Mouse (Mus musculus) kidney, postnatal 0 days (tissue): Measurements from ENCODE around the gene Sv2a. TPM values are rescaled to one million over a fixed set of nuclear protein-coding genes. Genes with fewer than 3 reads are reported as not detected.
A peak's percentile ranks its signal among the peaks of the same experiment; 100 is the strongest.
"Not testable (repeated sequence)": the region's sequence is repeated elsewhere in the genome, so short reads cannot be mapped to it uniquely, and the experiment has no call there.

Experiments used
- ATAC-seq: fragments of 200-750 bp; cut with Nextera tagmentation; replicated peaks from 2 replicates; pipeline ENCODE4 v1.8.0; 2017; ENCODE audit warnings: low read depth, moderate number of reproducible peaks, moderate TSS enrichment, moderate library complexity; ENCODE audit not compliant: low FRiP score
- DNase-seq: peaks from one replicate; pipeline ENCODE4 v3.0.0-alpha.2; 2016; ENCODE audit warnings: low spot score
- H3K27ac ChIP-seq: fragments of 300-500 bp; sonication (generic); 2 replicates; pipeline ENCODE4 v1.5.1; 2014; ENCODE audit warnings: mild to moderate bottlenecking
- H3K27me3 ChIP-seq: fragments of 300-500 bp; sonication (generic); 2 replicates; pipeline ENCODE4 v1.6.1; 2014; ENCODE audit warnings: low read length, mixed read lengths; ENCODE audit not compliant: insufficient read depth
- H3K36me3 ChIP-seq: fragments of 300-500 bp; sonication (generic); 2 replicates; pipeline ENCODE4 v1.6.1; 2014; ENCODE audit warnings: low read length, mixed read lengths; ENCODE audit not compliant: insufficient read depth
- H3K4me1 ChIP-seq: fragments of 300-500 bp; sonication (generic); replicated peaks from 2 replicates; pipeline ENCODE4 v1.6.1; 2014; ENCODE audit warnings: antibody characterized with exemption, low read length, mixed read lengths; ENCODE audit not compliant: insufficient read depth
- H3K4me2 ChIP-seq: fragments of 300-500 bp; sonication (generic); 2 replicates; pipeline ENCODE4 v1.6.1; 2014; ENCODE audit warnings: mild to moderate bottlenecking, low read length, moderate library complexity, mixed read lengths
- H3K4me3 ChIP-seq: fragments of 300-500 bp; sonication (generic); replicated peaks from 2 replicates; pipeline ENCODE4 v1.5.1; 2014; ENCODE audit warnings: low read depth, low read length
- H3K9ac ChIP-seq: fragments of 300-500 bp; sonication (generic); 2 replicates; pipeline ENCODE4 v1.6.1; 2014; ENCODE audit warnings: low read depth, low read length
- H3K9me3 ChIP-seq: fragments of 300-500 bp; sonication (generic); replicated peaks from 2 replicates; pipeline ENCODE4 v1.6.1; 2016; ENCODE audit warnings: low read length, inconsistent platforms, mixed read lengths
- CTCF ChIP-seq: IDR thresholded peaks from 2 replicates; pipeline ENCODE4 v1.5.1; 2016; ENCODE audit warnings: antibody characterized with exemption, low read depth, mild to moderate bottlenecking, moderate library complexity
- WGBS: fragments of 180-500 bp; shearing (Covaris S2); extraction: QIAGEN DNeasy Blood & Tissue Kit; methylation state at CpG from one replicate; pipeline ENCODE4 v1.1.7; 2014; 5-methylcytosine and 5-hydroxymethylcytosine counted together
- polyA plus RNA-seq: library from polyadenylated mRNA; unstranded; fragments of >200 nt; fragmentation: Nextera tagmentation; extraction: Ambion mirVana; gene quantifications from 2 replicates; pipeline ENCODE4 v1.2.1, GENCODE M21; 2015

Gene Sv2a
- polyA plus RNA-seq, 1 experiment from 2014 or later = 12.2 TPM

DNA sequence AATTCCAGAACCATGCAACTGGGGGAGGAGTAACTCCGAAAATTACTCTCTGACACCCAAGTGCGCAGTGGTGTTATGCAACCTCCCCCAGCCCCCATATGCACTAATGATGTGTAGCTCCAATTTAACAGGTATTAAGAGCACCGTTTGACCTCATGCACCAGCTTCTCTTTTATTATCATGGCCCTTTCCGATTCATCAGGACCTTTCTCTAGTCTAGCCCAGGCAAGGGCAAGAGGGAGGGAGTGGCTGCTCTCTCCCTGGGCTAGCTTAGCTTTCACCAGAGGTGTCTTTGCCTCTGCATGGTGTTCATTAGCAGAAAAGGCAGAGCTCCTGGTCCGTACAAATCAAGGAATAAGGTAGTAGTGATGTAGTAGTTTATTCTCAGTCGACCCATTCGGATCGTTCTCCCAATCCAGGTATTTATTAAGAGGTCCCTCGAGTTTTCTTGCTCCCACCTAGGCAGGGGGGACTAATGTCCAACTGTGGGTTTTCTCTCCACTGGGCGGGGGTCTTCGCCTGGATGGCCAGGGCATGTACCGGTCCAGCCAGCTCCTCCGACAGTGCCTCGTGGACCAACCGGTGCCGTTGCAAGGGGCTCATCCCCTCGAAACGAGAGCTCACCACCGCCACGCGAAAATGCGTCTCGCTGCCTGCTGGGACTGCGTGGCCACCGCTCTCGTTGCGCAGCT, 15.6 kb downstream of the Sv2a start:
- TF ChIP-seq CTCF = no peak
- Histone ChIP-seq H3K27ac (peak overlapping the region; percentile 91), H3K36me3 (no peaks in the 10 kb centered on the region), H3K4me3 (peak overlapping the region; percentile 48), H3K4me1 (peaks cover 12% of the 10 kb centered on the region), H3K9me3 (no peaks in the 10 kb centered on the region), H3K27me3 (no peaks in the 10 kb centered on the region), H3K4me2 (peak overlapping the region; percentile 73), H3K9ac (peak overlapping the region; percentile 73)
- ATAC-seq (no peak; the same call in 1 of the 2 replicates), DNase-seq (no peak)
- 18% methylated on average over 27 of the region's 27 CpGs for WGBS

DNA sequence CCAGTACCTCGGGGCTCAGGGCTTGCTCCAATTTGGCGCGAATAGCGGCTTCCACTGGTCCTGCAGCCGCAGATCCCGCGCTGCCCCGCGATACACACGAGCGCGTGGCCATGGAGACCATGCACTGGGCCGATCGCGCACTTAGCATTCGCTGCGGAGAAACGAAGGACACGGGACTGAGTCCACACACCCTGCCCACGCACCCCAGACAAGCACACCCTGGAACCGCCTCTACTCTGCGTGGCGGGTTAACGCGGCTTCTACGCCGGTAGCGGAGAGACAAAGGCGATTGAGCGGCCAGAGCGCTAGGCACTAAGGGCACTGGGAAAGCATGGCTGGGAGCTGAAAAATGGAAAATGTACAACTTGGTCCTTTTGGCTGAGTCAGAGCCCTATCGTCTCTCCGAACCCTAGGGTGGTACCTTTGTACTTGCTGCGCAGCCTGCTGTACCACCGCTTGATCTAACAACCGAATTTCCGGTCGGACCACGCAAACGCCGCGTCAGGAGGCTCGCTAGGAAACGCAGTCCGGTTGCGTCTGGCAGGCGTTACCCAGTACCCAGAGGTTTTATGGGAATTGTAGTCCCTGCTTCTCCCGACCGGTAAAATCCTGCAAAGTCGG, 16.3 kb downstream of the Sv2a start:
- peak overlapping the region; percentile 73 for H3K9ac ChIP-seq
- peak overlapping the region; percentile 91 for H3K27ac ChIP-seq
- DNase-seq = peak; percentile 95
- ATAC-seq = peak; percentile 90
- no peaks in the 10 kb centered on the region for H3K9me3 ChIP-seq
- WGBS = under 1% methylated on average over 50 of the region's 50 CpGs
- peak overlapping the region; percentile 48 for H3K4me3 ChIP-seq
- peaks cover 12% of the 10 kb centered on the region for H3K4me1 ChIP-seq
- no peaks in the 10 kb centered on the region for H3K27me3 ChIP-seq
- H3K4me2 ChIP-seq = peak overlapping the region; percentile 73
- no peaks in the 10 kb centered on the region for H3K36me3 ChIP-seq
- peak; percentile 16; the same call in 1 of the 2 replicates for TF ChIP-seq CTCF

DNA sequence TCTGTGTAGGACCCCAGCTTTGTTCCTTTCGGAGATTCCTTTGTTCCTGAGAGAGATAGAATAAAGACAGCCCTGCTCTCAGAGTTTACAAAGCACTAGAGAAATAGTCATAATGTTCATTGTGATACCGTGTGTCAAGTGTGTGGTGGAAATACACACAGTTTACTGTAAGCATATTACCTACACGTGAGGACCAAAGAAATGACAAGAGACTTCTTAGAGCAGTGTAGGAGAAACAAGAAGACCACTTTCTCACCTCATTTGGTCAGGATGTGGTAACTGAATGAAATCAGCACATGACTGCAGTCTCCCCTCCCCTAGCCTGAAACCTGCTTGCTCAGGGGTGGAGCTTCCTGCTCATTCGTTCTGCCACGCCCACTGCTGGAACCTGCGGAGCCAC, 17.2 kb downstream of the Sv2a start:
- Histone ChIP-seq H3K4me3 (peak overlapping the region; percentile 48; the same call in 1 of the 2 replicates), H3K4me1 (peaks cover 12% of the 10 kb centered on the region), H3K27ac (no peak overlapping the region), H3K9me3 (no peaks in the 10 kb centered on the region), H3K27me3 (no peaks in the 10 kb centered on the region), H3K4me2 (peak overlapping the region; percentile 73), H3K36me3 (no peaks in the 10 kb centered on the region), H3K9ac (no peak overlapping the region)
- WGBS = 3% methylated on average over 6 of the region's 6 CpGs
- ATAC-seq = no peak
- DNase-seq = no peak
- no peak for TF ChIP-seq CTCF

DNA sequence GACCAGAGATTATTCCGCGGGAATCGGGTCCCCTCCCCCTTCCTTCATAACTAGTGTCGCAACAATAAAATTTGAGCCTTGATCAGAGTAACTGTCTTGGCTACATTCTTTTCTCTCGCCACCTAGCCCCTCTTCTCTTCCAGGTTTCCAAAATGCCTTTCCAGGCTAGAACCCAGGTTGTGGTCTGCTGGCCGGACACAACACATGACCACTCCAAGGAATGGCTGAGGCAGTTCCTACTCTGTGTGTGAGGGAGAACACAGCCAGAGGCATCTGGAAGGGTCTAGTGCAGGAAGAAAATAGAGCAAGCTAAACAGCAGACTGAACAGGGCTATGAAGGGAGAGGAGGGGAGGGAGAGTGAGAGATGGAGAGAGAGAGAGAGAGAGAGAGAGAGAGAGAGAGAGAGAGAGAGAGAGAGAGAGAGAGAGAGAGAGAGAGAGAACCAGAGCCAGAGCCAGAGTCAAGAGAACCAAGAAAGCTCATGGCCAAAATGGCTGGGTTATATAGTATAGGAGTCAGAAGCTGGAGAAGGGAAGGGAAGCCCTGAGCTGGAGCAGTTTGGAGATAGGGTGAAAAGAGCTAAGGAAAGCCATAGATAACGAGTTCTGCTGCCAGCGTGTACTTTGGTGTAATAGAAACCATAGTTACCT, 17.8 kb downstream of the Sv2a start:
- not testable (repeated sequence) for ATAC-seq, H3K4me3 ChIP-seq, DNase-seq, H3K27ac ChIP-seq, H3K9me3 ChIP-seq, H3K27me3 ChIP-seq, H3K36me3 ChIP-seq, H3K9ac ChIP-seq, H3K4me2 ChIP-seq
- WGBS = 32% methylated on average over 6 of the region's 8 CpGs
- peaks cover 12% of the 10 kb centered on the region for H3K4me1 ChIP-seq

DNA sequence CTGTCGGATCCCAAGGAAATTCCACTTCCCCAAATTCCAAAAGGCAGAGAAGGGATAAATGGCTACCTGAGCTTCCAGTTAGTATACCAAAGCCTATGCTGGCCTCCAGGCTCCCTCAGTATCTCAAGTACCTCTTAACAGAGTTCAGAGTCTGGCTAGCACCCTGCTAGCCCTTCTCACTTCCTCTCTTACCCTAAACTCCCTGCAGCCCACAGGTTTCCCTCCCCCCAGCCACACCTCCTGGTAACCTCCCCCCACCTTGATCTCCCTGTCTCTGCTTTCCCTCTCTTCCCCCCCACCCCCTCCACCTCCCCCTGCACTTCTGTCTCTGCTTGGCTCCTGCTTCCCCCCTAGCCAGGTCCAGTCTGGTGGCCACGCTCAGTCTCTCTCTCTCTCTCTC, 18.8 kb downstream of the Sv2a start:
- peaks cover 12% of the 10 kb centered on the region for H3K4me1 ChIP-seq
- no peak overlapping the region for H3K4me2 ChIP-seq
- ATAC-seq = no peak
- H3K36me3 ChIP-seq = no peaks in the 10 kb centered on the region
- no peak overlapping the region for H3K9ac ChIP-seq
- no peak overlapping the region for H3K27ac ChIP-seq
- no peaks in the 10 kb centered on the region for H3K27me3 ChIP-seq
- H3K9me3 ChIP-seq = no peaks in the 10 kb centered on the region
- TF ChIP-seq CTCF = no peak
- 56% methylated on average over 2 of the region's 2 CpGs for WGBS
- DNase-seq = no peak
- H3K4me3 ChIP-seq = no peak overlapping the region

DNA sequence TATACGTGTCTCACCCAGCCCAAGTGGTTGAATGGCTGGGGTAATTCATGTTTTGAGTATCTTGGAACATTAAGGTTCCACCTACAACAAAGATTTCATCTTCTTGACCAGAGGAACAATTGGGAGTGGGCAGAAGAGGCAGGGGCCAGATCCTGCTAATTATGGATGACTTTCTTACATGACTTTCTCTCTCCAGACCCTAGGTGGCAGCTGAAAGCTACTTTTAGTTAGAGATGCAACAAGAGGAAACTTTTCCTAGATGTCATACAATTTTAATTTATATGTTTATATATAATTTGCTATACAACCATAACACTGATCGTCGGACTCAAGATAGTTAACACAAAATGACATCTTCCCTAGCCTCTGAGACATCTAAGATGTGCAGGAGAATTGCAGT, 26.9 kb downstream of the Sv2a start:
- Histone ChIP-seq H3K4me2 (no peak overlapping the region), H3K9ac (no peak overlapping the region), H3K4me3 (no peak overlapping the region), H3K9me3 (no peaks in the 10 kb centered on the region), H3K27me3 (no peaks in the 10 kb centered on the region), H3K4me1 (no peaks in the 10 kb centered on the region), H3K36me3 (no peaks in the 10 kb centered on the region), H3K27ac (no peak overlapping the region)
- peak; percentile 51 for TF ChIP-seq CTCF
- peak; percentile 50 for DNase-seq
- ATAC-seq = no peak
- WGBS = 70% methylated on average over 3 of the region's 3 CpGs
